Mouse (Mus musculus) adrenal gland, postnatal 25 days (tissue): Measurements from ENCODE around the gene Rtkn. TPM values are rescaled to one million over a fixed set of nuclear protein-coding genes. Genes with fewer than 3 reads are reported as not detected.

ENCODE experiments used
- DNase-seq: peaks from one replicate; pipeline ENCODE4 v3.0.0; 2021; ENCODE audit warnings: mixed read lengths
- total RNA-seq: library from RNA; stranded (reverse); gene quantifications from 2 replicates; pipeline ENCODE4 v1.2.3, GENCODE M21; 2021

Rtkn gene
- total RNA-seq, 1 experiment from 2014 or later: 22.6 TPM

DNA sequence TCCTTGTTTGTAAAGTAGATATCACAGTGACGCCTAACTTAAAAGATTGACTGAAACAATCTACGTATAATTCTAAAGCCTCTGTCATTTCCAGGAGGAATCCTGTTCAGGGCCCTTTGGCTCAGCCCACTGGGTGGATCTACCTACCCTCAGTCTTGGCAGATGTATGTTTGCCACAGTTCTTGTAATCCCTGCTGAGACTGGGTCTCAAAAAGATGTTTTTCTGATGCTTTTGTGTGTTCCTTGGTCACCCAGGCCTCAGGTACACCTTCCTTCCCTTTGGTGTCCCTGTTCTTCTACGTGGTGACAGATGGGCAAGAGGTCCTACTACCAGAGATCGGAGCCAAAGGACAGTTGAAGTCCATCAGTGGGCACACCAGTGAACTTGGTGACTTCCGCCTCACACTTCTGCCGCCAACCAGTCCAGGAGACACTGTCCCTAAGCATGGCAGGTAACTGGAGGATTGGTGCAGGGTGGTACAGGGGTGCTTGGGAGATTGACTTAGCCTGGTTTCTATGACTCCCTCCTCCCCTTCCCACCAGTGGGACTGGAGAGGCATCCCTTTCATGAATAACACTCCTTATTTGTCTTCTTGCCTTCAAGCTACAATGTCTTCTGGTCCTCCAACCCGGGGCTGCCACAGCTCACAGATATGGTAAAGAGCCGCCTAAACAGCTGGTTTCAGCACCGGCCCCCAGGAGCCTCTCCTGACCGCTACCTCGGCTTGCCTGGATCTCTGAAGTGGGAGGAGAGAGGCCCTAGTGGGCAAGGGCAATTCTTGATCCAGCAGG is 18.7 kb upstream of the Rtkn start:
- no peak for DNase-seq

DNA sequence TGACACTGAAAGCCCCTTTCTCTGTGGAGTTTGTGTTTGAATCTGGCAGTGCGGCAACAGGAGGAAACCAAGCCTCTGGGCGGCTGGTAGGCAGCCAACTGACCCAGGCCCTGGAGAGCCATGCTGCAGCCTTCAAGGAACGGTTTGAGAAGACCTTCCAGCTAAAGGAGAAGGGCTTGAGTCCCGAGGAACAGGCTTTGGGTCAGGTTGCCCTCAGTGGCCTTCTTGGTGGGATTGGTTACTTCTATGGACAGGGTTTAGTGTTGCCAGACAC is 18.2 kb upstream of the Rtkn start:
- DNase-seq: no peak

- DNase-seq: no peak
Observed at GRCm38 (mm10) chr6:83117616-83118015, 17.6 kb upstream of the Rtkn start.

DNA sequence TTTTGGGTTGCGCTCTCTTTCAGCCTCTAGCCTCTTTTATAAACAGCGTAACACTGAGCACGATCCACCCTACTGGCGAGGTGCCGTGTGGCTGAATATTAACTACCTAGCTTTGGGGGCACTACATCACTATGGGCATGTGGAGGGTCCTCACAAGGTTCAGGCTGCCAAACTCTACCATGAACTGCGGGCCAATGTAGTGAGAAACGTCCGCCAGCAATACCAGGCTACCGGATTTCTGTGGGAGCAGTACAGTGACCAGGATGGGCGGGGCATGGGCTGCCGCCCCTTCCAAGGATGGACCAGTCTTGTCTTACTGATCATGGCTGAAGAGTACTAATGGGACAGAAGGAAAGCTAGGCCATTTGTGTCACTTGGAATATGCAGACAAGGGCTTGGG is 16.9 kb upstream of the Rtkn start:
- no peak for DNase-seq

GRCm38 (mm10) chr6:83118825-83119733 is 16.2 kb upstream of the Rtkn start:
- no peak for DNase-seq

DNA sequence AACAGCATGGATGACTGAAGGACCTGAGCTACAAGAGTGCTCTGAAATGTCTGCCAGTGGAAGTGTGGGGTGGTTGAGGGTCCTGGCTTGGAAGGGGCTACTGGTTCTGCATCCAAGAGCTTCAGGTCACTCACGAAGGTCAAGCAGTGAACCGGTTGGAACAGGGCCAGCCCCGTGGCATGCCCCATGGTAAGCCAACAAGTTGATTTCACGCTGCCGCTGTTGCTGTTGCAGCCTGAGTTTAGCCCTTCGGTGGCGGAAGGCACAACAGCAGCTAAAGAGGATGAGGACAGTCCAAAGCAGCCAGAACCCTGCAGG is 15.6 kb upstream of the Rtkn start:
- no peak for DNase-seq

DNA sequence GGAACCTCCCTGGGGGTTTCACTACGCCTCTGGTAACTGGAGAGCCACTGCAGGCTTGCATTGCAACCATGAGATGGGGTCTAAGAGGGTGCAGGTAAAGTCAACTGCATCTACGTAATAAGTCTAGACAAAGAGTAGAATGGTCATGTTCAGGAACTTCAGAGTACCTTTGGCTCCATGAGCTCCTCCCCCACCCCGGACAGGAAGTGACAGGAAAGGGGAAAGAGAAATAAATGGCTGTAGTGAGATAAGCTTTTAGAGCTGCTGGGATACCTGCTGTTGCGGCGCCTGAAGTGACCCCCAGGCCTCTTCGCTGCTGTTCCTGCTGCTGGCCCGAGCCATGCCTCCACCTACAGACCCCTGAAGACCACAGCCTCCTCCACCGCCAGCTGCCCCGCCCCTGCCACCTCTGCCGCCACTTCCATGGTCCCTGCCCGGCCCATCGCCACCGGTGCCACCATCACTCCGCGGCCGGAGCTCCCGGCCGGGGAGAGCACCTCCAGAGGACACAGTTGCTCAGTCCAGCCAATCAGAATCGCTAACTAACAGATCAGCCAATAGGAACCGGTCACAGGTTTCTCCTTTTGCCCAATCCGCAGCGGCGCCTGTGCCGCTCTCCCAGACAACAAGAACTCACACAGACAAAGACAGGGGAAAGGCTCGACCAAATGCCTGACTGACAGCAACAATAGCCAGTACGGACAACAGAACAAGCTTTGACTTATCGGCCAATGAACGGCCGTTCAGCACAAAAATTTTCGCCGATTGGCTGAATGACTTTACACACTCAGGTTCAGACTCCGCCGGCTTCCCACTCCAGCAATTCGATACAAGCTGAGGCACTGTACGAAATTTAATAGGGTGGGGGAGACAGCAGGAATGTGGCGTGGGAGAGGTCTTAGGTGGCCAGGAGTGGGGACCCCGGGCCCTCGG is 14.1 kb upstream of the Rtkn start, which contains the start of gene Wbp1:
Gene Wbp1, minus strand, starts transcription at position 630 of the 933 bp plus-strand sequence.
- peak; percentile 88 for DNase-seq

DNA sequence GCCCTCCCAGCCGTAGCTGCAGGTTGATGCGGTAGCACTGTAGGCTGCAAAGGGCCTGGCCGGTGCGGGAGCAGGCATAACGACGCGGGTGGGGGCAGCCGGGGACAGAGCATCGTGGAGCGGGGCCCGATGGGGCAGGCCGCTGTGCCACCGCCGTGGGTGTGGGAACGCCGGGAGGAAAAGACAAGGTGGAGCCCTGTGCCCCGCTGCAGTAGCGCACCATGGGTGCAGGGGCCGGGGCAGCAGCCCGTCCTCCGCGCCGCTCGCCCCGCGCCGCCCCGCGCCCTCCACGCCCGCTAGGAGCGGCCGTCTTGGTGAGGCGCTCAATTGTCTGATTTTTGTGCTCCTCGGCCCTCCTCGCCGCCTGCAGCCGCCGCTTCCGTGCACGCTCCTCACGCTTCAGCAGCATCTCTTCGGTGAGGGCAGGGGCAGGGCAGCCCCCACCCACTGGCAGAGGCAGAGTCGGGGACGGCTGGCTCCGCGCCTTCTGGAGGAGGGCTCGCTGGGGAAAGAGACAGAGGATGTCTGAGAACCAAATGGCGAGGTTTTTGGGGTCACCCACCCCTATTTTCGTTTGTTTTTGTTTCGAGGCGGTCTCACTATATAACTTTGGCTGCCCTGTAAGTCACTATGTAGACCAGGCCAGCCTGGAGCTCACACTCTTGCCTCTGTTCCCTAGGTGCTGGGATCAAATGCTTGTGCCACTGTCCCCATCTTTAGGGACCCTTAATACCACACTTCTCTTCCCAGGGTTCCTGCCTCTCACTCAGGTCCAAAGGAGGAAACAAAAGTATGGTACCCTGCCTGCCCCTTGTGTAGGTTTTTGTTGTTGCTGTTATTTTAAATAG is 13.2 kb upstream of the Rtkn start:
- DNase-seq: no peak

GRCm38 (mm10) chr6:83122961-83123360 is 12.3 kb upstream of the Rtkn start:
- DNase-seq: no peak

DNA sequence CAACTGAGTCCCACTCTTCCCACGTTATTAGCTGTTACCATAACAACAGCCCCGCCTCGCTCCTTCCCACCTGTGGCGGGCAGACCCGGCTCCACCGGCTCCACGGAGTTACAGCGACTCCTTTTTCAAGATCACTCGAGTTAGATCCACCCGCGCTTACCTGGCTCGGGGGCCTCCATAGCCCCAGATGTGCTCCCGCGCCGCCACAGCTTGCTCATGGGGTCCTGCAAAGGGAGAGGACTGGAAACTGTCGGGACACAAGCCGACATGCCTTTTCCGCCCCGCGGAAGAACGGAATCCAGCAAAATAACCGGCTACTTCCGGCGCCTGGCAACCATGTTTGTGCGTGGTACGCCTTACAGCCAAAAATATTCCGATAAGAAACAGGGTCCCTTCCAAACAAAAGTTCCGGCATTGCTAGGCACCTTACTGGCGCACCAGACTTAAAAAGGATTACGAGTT is 10.4 kb upstream of the Rtkn start:
- DNase-seq: peak; percentile 87

DNA sequence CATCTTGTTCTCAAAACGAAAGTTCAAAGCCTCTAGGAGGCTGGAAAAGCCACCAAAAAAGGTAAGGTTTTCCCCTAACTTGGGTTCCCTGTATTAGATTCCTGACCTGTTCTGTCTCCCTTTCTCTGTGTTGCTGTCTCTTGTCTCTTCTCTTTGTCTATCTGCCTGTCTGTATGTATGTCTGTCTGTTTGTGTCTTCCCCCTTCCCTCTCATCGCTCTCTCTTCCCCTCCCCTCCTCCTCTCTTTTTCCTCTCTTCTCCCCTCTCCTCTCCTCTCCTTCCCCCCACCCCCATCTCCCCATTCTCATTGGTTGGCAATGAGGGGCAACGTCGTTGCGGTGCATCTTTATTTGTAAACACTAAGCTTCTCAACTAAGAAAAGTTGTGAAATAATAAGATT is 9.9 kb upstream of the Rtkn start, which contains the start of gene Ino80b:
Gene Ino80b, minus strand, starts transcription at position 101 of the 400 bp plus-strand sequence.
- DNase-seq: no peak

- no peak for DNase-seq
Observed at GRCm38 (mm10) chr6:83127419-83127818, 7.8 kb upstream of the Rtkn start.

DNA sequence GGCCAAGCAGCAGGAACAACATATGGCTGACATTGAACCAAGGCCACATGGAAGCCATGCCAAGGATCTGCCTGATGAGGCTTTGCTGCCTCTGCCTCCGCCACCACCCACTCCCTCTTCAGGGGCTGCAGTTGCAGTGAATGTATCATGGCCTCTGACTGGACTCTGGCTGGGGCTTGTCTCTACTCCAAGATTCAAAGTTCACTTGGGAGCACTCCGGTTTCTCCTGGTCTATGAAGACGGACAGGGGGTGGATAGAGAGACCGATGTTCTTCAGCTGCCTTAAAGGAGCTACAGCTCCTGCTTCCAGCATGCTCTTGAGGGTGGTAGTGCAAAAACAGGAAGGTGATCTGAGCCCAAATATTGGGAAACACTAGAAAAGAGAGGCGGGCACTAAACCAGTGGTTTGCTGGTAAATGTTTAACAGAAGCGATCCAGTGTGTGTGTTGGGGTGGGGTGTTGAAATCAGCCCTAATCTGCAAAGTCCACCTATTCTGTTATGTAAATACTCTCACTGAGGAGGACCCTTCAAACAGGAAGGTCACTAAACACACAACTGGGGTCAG is 3.7 kb upstream of the Rtkn start:
- no peak for DNase-seq

DNA sequence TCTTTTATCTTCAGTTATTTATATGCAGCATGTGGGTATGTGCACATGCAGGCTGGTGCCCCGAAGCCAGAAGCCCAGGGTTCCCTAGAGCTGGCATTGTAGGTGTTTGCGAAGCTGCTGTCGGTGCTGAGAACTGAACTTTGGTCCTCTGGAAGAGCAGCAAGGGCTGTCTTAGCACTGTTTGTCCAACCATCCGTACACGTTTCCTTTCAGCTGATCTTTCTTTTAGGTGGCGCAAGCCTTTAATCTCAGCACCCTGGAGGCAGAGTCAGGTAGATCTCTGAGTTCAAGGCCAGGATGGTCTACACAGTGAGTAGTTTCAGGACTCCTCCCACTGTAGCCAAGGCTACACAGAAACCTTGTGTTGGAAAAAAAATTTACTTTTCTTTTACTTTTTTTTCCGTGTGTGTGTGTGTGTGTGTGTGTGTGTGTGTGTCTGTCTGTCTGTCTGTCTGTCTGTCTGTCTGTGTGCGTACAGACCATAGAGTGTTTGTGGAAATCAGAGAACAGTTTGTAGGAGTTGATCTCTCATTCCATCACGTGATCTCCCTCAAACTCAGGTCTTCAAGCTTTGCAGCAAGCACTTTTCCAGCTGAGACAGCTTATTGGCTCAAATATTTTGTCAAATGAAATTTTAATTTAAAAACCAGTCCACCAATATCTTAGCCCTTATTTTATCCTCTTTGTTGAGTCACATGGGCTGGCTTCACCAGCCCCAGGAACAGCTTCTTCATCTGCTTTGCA is 2.9 kb upstream of the Rtkn start:
- no peak for DNase-seq

DNA sequence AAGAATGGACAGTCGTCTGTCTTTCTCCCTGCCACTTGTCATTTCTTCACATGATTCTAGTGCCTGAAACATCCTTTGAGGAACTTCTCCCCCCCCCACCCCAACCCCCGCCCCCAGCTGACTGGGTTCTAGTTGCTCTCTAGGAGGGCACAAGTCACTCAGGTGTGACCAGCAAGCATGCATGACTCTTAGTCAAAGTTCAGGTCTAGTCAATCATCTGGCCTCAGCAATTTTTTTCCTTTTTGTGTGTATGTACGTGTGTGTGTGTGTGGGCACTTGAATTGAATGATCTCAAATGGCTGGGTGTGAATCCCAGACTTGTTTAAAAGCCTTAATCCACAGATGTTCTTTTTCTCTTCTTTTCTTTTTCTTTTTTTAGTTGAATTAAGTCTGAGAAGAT is 1.0 kb upstream of the Rtkn start:
- DNase-seq: no peak

DNA sequence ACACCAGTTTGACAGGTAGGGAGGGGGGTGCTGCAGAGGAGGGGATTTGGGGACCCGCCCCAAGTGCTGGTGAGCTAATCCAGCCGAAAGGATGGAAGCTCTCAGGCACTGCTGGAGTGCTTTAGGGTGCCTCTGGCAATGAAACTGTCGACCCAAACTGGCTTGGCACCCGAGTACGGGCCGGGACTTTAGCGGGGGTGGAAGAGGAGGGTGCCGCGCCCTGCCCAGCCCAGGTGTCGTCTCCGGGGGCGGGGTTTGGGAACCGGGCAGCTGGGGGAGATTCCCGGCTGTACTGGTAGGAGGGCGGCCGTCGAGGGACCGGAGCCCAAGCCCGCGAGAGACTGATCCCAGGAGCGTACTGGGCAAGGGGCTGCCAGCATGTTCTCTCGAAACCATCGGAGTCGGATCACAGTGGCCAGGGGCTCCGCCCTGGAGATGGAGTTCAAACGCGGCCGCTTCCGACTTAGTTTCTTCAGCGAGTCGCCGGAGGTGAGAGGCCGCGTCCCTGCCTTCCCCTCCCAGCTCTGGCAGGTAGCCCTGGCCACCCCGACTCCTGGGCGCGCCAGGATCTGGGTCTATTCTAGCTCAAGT is 403 bp downstream of the Rtkn start:
- DNase-seq: peak; percentile 40

DNA sequence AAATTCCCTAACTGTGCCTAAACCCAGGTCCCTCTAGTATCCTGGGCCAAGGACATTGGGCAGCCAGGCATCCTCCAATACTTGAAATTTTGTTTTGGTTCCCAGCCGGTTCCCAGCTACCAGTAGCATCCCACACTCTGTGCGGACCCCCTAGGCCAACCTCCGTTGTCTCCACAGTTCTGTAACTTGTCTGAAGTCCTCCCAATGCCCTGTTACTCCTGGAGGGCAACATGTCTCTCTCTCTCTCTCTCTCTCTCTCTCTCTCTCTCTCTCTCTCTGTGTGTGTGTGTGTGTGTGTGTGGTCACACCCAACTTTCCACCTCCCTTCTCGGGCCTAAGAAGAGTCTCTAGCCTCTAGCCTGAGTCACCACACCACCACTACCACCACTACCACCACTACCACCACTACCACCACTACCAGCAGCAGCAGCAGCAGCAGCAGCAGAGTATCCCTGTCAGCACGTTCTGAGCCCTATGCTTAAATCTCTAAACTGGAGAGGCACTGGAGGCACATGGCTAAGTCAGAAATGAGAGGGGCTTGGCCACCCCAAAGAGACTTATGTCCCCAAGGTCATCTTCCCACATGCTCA is 1.1 kb downstream of the Rtkn start:
- no peak for DNase-seq

- peak; percentile 72 for DNase-seq
Observed at GRCm38 (mm10) chr6:83136881-83137575, 1.8 kb downstream of the Rtkn start.

- peak; percentile 90 for DNase-seq
Observed at GRCm38 (mm10) chr6:83137576-83137950, 2.3 kb downstream of the Rtkn start.
